Mouse (Mus musculus) neural tube, embryonic 12.5 days (tissue): ENCODE results near the gene Psd. TPM values are rescaled to one million over a fixed set of nuclear protein-coding genes. Genes with fewer than 3 reads are reported as not detected.

Experiments
- ATAC-seq: fragments of 200-750 bp; cut with Nextera tagmentation; 2 replicates; pipeline ENCODE4 v1.8.0; 2017; ENCODE audit warnings: low read depth, mild to moderate bottlenecking, moderate TSS enrichment, moderate library complexity; ENCODE audit not compliant: low FRiP score
- H3K27ac ChIP-seq: fragments of 300-500 bp; sonication (generic); 2 replicates; pipeline ENCODE4 v1.5.1; 2016
- H3K27me3 ChIP-seq: fragments of 300-500 bp; sonication (generic); replicated peaks from 2 replicates; pipeline ENCODE4 v1.6.1; 2016; ENCODE audit warnings: mild to moderate bottlenecking
- H3K36me3 ChIP-seq: fragments of 300-500 bp; sonication (generic); 2 replicates; pipeline ENCODE4 v1.6.1; 2016; ENCODE audit warnings: mild to moderate bottlenecking
- H3K4me1 ChIP-seq: fragments of 300-500 bp; sonication (generic); 2 replicates; pipeline ENCODE4 v1.6.1; 2016
- H3K4me2 ChIP-seq: fragments of 300-500 bp; sonication (generic); replicated peaks from 2 replicates; pipeline ENCODE4 v1.6.1; 2016; ENCODE audit warnings: mild to moderate bottlenecking
- H3K4me3 ChIP-seq: fragments of 300-500 bp; sonication (generic); 2 replicates; pipeline ENCODE4 v1.5.1; 2016
- H3K9ac ChIP-seq: fragments of 300-500 bp; sonication (generic); 2 replicates; pipeline ENCODE4 v1.6.1; 2016; ENCODE audit warnings: mild to moderate bottlenecking
- H3K9me3 ChIP-seq: fragments of 300-500 bp; sonication (generic); 2 replicates; pipeline ENCODE4 v1.6.1; 2016; ENCODE audit warnings: mild to moderate bottlenecking
- WGBS: fragments of 180-500 bp; shearing (Covaris S2); methylation state at CpG from one replicate; pipeline ENCODE4 v1.1.7; 2016; 5-methylcytosine and 5-hydroxymethylcytosine counted together
- microRNA counts: library from miRNA; unstranded; fragments of <30 nt; microRNA quantifications from one replicate; lab custom pipeline; 2017
- microRNA-seq: library from miRNA; unstranded; fragments of <30 nt; microRNA quantifications from one replicate; pipeline ENCODE4, GENCODE M21; 2017
- polyA plus RNA-seq: library from polyadenylated mRNA; unstranded; fragments of >200 nt; fragmentation: Nextera tagmentation; extraction: Ambion mirVana; gene quantifications from 2 replicates; pipeline ENCODE4 v1.2.1, GENCODE M21; 2016

Gene Psd
- polyA plus RNA-seq, 1 experiment from 2014 or later = 29.9 TPM

DNA sequence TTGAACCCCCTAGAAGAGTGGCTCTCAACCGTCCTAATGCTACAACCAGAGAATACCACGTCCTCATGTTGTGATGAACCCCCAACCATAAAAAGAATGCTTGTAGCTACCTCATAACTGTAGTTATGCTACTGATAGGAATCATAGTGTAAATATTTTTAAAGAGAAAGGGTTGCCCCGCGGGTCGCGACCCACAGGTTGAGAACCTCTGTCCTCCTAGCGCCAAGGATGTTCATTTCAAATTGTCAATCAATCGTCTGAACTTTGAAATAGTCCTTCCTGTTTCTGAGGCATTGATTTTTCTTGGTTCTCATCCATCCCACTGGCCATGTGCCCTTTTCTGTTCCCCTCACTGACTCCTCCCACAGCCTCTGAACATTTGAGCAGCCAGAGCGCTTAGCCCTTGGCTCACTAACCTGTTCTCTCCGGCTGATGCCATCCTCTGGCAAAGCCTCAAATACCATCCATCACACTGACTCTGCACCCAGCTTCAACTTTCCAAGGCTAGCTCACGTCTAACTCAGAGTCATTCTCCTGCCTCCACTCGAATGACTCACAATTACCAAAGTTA lies 36.3 kb downstream of the Psd start:
- Histone ChIP-seq H3K4me1 (no peaks in the 10 kb centered on the region), H3K4me3 (no peak overlapping the region), H3K27me3 (no peaks in the 10 kb centered on the region), H3K36me3 (peaks cover 20% of the 10 kb centered on the region), H3K27ac (no peak overlapping the region), H3K9me3 (no peaks in the 10 kb centered on the region), H3K9ac (no peak overlapping the region), H3K4me2 (no peak overlapping the region)
- no peak for ATAC-seq
- 73% methylated on average over 12 of the region's 12 CpGs for WGBS

DNA sequence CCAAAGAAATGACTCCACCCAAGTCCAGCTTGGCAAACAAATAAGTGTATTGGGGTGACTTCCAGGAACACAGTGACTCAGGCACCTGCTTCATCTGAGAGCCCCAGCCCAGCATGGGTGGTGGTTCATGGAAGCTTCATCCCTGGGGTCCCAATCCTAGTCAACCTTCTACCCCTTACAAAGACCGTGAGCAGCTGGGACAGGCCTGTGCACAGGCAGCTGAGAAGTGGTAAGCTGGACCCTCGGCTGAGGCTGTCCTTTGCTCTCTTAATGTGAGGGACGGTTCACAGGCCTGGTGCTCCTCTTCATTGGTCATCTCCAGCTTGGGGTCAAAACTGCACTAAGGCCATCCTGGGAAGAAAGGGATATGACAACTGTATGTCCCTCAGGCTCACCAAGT lies 39.4 kb downstream of the Psd start:
- ATAC-seq = no peak
- no peak overlapping the region for H3K4me2 ChIP-seq
- no peaks in the 10 kb centered on the region for H3K9me3 ChIP-seq
- no peak overlapping the region for H3K9ac ChIP-seq
- 88% methylated on average over 3 of the region's 3 CpGs for WGBS
- no peaks in the 10 kb centered on the region for H3K27me3 ChIP-seq
- H3K4me3 ChIP-seq = no peak overlapping the region
- H3K36me3 ChIP-seq = peaks cover 50% of the 10 kb centered on the region
- H3K4me1 ChIP-seq = no peaks in the 10 kb centered on the region
- no peak overlapping the region for H3K27ac ChIP-seq

DNA sequence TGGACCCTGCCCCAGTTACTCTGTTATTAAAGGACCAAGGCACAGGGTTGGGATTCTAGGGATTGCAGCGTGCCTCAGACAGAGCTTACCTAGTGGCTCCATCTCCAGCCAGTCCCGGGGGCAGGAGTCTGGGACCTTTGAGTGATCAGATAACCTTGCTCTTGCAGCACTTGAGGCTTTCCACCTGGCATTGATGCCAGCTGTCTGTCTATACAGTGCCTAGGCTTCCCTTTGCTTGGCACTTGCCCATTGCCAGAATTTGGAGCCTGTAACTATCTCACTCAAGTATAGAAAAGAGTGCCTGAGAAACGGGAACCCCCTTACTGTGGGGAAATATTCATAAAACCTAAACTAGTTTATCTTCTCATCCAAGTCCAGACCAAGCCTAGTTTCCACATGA lies 40.0 kb downstream of the Psd start:
- 89% methylated on average over 3 of the region's 3 CpGs for WGBS
- Histone ChIP-seq H3K9ac (no peak overlapping the region), H3K27ac (no peak overlapping the region), H3K36me3 (peaks cover 57% of the 10 kb centered on the region), H3K9me3 (no peaks in the 10 kb centered on the region), H3K4me3 (no peak overlapping the region), H3K27me3 (no peaks in the 10 kb centered on the region), H3K4me2 (no peak overlapping the region), H3K4me1 (no peaks in the 10 kb centered on the region)
- ATAC-seq = no peak

DNA sequence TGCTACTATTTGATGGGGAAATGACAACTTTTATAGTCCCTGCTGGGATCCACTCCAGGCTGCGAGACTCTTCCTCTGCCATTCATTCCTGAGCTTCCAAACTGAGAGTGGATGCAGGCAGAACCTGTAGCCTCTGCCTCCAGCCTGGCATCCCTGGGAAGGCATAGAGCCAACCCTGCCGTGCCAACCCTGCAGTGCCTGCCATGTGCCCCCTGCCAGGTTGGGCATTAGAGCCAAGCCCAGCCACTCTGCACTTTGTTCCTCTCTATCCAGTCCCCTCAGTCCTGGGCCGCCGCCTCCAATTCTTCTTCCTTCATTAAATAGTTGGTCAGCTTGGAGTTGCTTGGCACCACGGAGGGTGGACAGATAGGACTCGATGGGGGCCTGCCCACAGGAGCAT lies 40.9 kb downstream of the Psd start:
- H3K27ac ChIP-seq = no peak overlapping the region
- H3K4me1 ChIP-seq = no peaks in the 10 kb centered on the region
- ATAC-seq = no peak
- WGBS = 96% methylated on average over 6 of the region's 6 CpGs
- no peak overlapping the region for H3K4me2 ChIP-seq
- no peaks in the 10 kb centered on the region for H3K27me3 ChIP-seq
- H3K9ac ChIP-seq = no peak overlapping the region
- H3K36me3 ChIP-seq = peaks cover 66% of the 10 kb centered on the region
- H3K9me3 ChIP-seq = no peaks in the 10 kb centered on the region
- H3K4me3 ChIP-seq = no peak overlapping the region

DNA sequence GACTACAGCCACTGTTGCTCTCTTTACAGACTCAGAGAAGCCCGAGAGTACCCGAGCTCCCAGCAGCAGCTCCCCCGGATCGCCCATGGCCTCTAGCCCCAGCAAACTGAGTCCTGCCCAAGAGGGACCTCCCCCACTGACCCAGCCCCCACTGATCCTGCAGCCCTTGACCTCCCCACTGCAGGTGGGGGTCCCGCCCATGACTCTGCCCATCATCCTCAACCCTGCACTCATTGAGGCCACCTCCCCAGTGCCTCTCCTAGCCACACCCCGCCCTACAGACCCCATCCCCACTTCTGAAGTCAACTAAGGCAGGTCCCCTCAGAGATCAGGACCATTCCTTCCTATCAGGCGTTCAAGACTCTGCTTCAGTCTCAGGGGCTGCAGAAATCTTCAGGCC lies 41.3 kb downstream of the Psd start:
- ATAC-seq = no peak
- Histone ChIP-seq H3K9ac (no peak overlapping the region), H3K4me3 (no peak overlapping the region), H3K4me2 (no peak overlapping the region), H3K9me3 (no peaks in the 10 kb centered on the region), H3K27ac (no peak overlapping the region), H3K36me3 (peaks cover 69% of the 10 kb centered on the region), H3K27me3 (no peaks in the 10 kb centered on the region), H3K4me1 (no peaks in the 10 kb centered on the region)
- 89% methylated on average over 7 of the region's 7 CpGs for WGBS

DNA sequence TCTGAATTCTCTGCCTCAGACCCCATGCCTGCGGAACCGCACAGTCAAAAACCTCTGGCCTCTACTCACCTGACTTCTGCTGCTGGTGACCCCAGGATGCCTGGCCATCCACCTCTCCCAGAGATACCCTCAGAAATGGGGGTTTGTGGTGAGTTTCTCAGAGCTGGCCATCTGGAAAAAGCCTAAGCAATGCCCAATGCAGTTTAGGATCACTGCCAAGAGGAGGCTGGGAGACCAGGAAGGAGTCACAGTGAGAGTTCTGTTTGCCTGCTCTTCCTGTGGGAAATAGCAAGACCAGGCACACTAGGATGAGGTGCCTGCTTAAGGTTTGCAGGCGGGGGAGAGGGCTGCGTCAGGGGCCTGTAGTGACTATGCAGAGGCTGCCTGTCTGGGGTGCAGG lies 42.3 kb downstream of the Psd start:
- Histone ChIP-seq H3K9me3 (no peaks in the 10 kb centered on the region), H3K27me3 (no peaks in the 10 kb centered on the region), H3K36me3 (peaks cover 78% of the 10 kb centered on the region), H3K27ac (no peak overlapping the region), H3K4me3 (no peak overlapping the region), H3K9ac (no peak overlapping the region), H3K4me1 (no peaks in the 10 kb centered on the region), H3K4me2 (no peak overlapping the region)
- WGBS = 96% methylated on average over 4 of the region's 4 CpGs
- no peak for ATAC-seq

DNA sequence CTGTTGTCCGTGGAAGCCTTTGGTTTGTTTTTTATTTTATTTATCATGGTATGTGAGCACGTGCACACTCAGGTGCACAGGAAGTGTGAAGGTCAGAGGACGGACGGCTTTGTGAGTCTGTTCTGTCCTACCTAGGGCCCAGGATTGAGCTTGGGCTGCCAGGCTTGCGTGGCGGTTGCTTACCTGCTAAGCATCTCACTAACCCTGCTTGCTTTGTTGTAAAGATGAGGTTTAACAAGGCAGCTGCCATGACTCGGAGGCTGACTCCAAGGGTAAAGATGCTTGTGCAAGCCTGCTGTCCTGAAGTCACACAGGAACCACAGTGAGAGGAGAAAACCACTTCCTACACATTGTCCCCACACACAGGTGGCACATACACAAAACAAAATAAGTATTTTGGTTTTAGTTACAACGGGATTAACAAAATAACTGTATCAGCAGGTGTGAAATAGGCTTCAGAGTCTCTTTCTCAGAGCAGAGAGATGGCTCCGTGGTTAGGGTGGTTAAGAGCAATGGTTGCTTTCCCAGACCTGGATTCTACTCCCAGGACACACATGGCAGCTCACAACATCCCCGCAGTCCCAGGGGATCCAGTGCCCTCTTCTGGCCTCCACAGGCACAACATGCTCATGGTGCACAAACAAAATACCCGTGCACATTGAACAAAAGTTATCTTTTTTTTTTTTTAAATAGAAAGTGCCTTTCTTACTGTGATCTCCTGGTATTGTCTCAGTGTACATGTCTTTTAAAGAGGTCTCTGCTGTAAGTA lies 44.7 kb downstream of the Psd start:
- H3K4me2 ChIP-seq = no peak overlapping the region
- ATAC-seq = no peak
- H3K9me3 ChIP-seq = no peaks in the 10 kb centered on the region
- no peaks in the 10 kb centered on the region for H3K4me1 ChIP-seq
- peaks cover 86% of the 10 kb centered on the region for H3K36me3 ChIP-seq
- no peak overlapping the region for H3K9ac ChIP-seq
- no peak overlapping the region for H3K27ac ChIP-seq
- 96% methylated on average over 11 of the region's 11 CpGs for WGBS
- H3K4me3 ChIP-seq = no peak overlapping the region
- no peaks in the 10 kb centered on the region for H3K27me3 ChIP-seq

DNA sequence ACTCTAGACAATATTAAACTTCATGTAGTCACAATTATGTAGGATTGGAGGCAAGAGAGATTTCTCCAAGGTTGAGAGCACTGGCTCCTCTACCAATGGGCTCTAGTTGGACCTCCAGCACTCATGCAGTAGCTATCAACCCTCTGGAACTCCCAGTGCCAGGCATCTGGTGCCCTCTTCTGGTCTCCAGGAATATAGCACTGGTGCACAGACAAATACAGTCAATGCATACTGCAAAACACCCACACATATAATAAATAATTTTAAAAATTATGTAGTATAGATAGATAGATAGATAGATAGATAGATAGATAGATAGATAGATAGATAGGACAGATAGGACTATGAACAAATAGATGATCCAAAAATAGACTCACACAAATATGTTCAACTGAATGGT lies 51.6 kb downstream of the Psd start:
- Histone ChIP-seq H3K4me1 (no peaks in the 10 kb centered on the region), H3K27me3 (no peaks in the 10 kb centered on the region), H3K9me3 (no peaks in the 10 kb centered on the region), H3K4me3 (no peak overlapping the region), H3K36me3 (peaks cover 71% of the 10 kb centered on the region), H3K9ac (no peak overlapping the region), H3K27ac (no peak overlapping the region), H3K4me2 (no peak overlapping the region)
- ATAC-seq = no peak

DNA sequence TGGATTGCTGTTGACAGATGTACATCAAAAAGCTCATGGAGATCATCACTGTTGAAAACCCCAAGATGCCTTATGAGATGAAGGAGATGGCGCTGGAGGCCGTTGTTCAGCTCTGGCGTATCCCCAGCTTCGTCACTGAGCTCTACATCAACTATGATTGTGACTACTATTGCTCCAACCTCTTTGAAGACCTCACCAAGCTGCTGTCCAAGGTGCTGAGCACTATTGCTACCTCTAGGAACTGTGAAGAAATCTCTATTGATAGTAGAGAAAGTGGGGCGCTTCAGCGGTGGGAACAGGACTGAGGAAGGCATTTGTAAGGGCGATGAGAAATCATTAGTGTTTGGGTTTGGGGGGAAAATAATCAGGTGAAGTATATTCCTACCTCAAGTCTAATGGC lies 62.2 kb downstream of the Psd start:
- no peak overlapping the region for H3K4me2 ChIP-seq
- no peaks in the 10 kb centered on the region for H3K4me1 ChIP-seq
- no peak overlapping the region for H3K27ac ChIP-seq
- H3K9me3 ChIP-seq = no peaks in the 10 kb centered on the region
- no peak overlapping the region for H3K4me3 ChIP-seq
- H3K27me3 ChIP-seq = no peaks in the 10 kb centered on the region
- WGBS = 93% methylated on average over 7 of the region's 7 CpGs
- ATAC-seq = no peak
- H3K36me3 ChIP-seq = peaks cover 94% of the 10 kb centered on the region
- no peak overlapping the region for H3K9ac ChIP-seq

MicroRNAs encoded within 50 kb of the gene (microRNA counts, 519-probe panel; counts per million panel counts)
- 342 counts per million, percentile 67 among the panel's probes with 10 or more counts for microRNA mmu-miR-146b (lab: Ali Mortazavi, UCI)

Small RNA genes lying within 50 kb of the gene (microRNA-seq; reads per million reads assigned to microRNA genes)
- 1.1 reads per million for gene Mir146b

Other genes with a start within 250 kb of the Psd start
- gene Elovl3, start 195.3 kb downstream of the Psd start, polyA plus RNA-seq = 0.20 TPM in 1 of 2 replicates, not detected in the other
- gene Pitx3, start 178.8 kb downstream of the Psd start, polyA plus RNA-seq = 2.7 and 3.0 TPM in 2 replicates
- 72.8 and 85.6 TPM in 2 replicates for gene Gbf1, start 174.6 kb downstream of the Psd start, polyA plus RNA-seq
- 3.9 and 4.0 TPM in 2 replicates for gene Nfkb2, start 22.8 kb downstream of the Psd start, polyA plus RNA-seq
- gene Fbxl15, start 1.0 kb upstream of the Psd start, polyA plus RNA-seq = 26.8 and 28.2 TPM in 2 replicates
- 284 and 289 TPM in 2 replicates for gene Cuedc2, start 11.5 kb upstream of the Psd start, polyA plus RNA-seq
- 8.5 and 9.3 TPM in 2 replicates for gene Mfsd13a, start 14.0 kb upstream of the Psd start, polyA plus RNA-seq
- 2.1 and 2.2 TPM in 2 replicates for gene 2310034G01Rik, start 23.1 kb upstream of the Psd start, polyA plus RNA-seq
- 259 and 269 TPM in 2 replicates for gene Actr1a, start 68.6 kb upstream of the Psd start, polyA plus RNA-seq
- 36.3 and 37.3 TPM in 2 replicates for gene Sufu, start 69.7 kb upstream of the Psd start, polyA plus RNA-seq
- 39.1 and 43.0 TPM in 2 replicates for gene Trim8, start 174.5 kb upstream of the Psd start, polyA plus RNA-seq
- 190 and 194 TPM in 2 replicates for gene Arl3, start 246.0 kb upstream of the Psd start, polyA plus RNA-seq
- 11.4 and 12.2 TPM in 2 replicates for gene Sfxn2, start 246.2 kb upstream of the Psd start, polyA plus RNA-seq